Comparison of ENCODE assay signal across 8 mouse cellular contexts in the genomic region with DNA sequence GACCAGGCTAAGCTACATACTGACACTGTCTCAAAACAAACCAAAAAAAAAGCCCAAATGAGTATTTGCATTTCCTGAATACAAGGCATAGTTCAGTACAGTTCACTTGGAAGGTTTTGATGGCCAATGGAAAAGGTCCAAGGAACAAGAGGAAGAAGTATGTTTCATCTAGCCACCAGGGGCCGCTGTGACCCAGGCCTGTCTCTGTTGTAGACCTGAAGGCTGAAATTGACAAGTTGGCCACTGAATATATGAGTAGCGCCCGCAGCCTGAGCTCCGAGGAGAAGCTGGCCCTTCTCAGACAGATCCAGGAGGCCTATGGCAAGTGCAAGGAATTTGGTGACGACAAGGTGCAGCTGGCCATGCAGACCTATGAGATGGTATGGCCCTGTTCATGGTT. TPM values are rescaled to one million over a fixed set of nuclear protein-coding genes. Genes with fewer than 3 reads are reported as not detected.
A peak's percentile ranks its signal among the peaks of the same experiment; 100 is the strongest.
DNase-seq lines count a peak whose midpoint lies in the region; ATAC-seq lines count a peak whose summit lies in the region.

No protein-coding gene starts in this region.

- peaks cover 20% of the 10 kb centered on the region for H3K36me3 ChIP-seq in heart, embryonic 11.5 days (ENCODE audit: control insufficient read depth, insufficient read depth, low read length)
- peaks cover 40% of the 10 kb centered on the region for H3K36me3 ChIP-seq in intestine, embryonic 15.5 days
- peaks cover 89% of the 10 kb centered on the region for H3K36me3 ChIP-seq in midbrain, embryonic 10.5 days

- intact Hi-C loops in left cerebral cortex, postnatal 10 days (cut with DNase I) = loop anchor here (2.0 kb wide), 1 partner anchor 36 kb away; no protein-coding TSS in a partner anchor

- H3K4me3 ChIP-seq in heart, embryonic 11.5 days (ENCODE audit: low read depth, low read length) = no peak overlapping the region
- no peak overlapping the region for H3K4me3 ChIP-seq in intestine, embryonic 15.5 days (replicated peaks)
- no peak overlapping the region for H3K4me3 ChIP-seq in midbrain, embryonic 10.5 days

- no peaks in the 10 kb centered on the region for H3K9me3 ChIP-seq in heart, embryonic 11.5 days (replicated peaks; ENCODE audit: control insufficient read depth, low read length)
- H3K9me3 ChIP-seq in intestine, embryonic 15.5 days = no peaks in the 10 kb centered on the region
- no peaks in the 10 kb centered on the region for H3K9me3 ChIP-seq in midbrain, embryonic 10.5 days (replicated peaks)

- peak; percentile 94 for DNase-seq in heart, adult 11 months
- DNase-seq in cerebellum, postnatal 36 days = peak; percentile 91
- peak; percentile 52 to 63 for DNase-seq in gastrocnemius, adult 8-10 months (ENCODE audit: low spot score in 2 of 2)
- DNase-seq in left cerebral cortex, postnatal 10 days (ENCODE audit: extremely low spot score in 1 of 2, low spot score in 2 of 2) = peak; percentile 66 to 88
- DNase-seq in midbrain, embryonic 10.5 days (ENCODE audit: low spot score) = peak; percentile 79
- DNase-seq in right cerebral cortex, postnatal 4 days = peak; percentile 90

- WGBS in heart, embryonic 11.5 days (ENCODE audit: insufficient replicate concordance) = 42% methylated on average over 5 of the region's 5 CpGs
- WGBS in intestine, embryonic 15.5 days = 29% methylated on average over 5 of the region's 5 CpGs
- WGBS in midbrain, embryonic 10.5 days = 49% methylated on average over 5 of the region's 5 CpGs

- H3K27ac ChIP-seq in heart, embryonic 11.5 days (ENCODE audit: low read depth, low read length) = no peak overlapping the region
- H3K27ac ChIP-seq in intestine, embryonic 15.5 days = no peak overlapping the region
- H3K27ac ChIP-seq in midbrain, embryonic 10.5 days (replicated peaks) = no peak overlapping the region

- H3K9ac ChIP-seq in heart, embryonic 11.5 days (ENCODE audit: low read depth, low read length) = no peak overlapping the region
- no peak overlapping the region for H3K9ac ChIP-seq in intestine, embryonic 15.5 days

- no peaks in the 10 kb centered on the region for H3K27me3 ChIP-seq in heart, embryonic 11.5 days (ENCODE audit: control insufficient read depth, insufficient read depth, low read length)
- H3K27me3 ChIP-seq in intestine, embryonic 15.5 days (replicated peaks) = no peaks in the 10 kb centered on the region
- H3K27me3 ChIP-seq in midbrain, embryonic 10.5 days (ENCODE audit: low read depth, poor library complexity, severe bottlenecking) = no peaks in the 10 kb centered on the region

- no peak for ATAC-seq in heart, embryonic 11.5 days (replicated peaks; ENCODE audit: insufficient number of reproducible peaks, low FRiP score, low TSS enrichment)
- peak; percentile 44 for ATAC-seq in intestine, embryonic 15.5 days

- no peak overlapping the region for H3K4me2 ChIP-seq in heart, embryonic 11.5 days
- no peak overlapping the region for H3K4me2 ChIP-seq in intestine, embryonic 15.5 days (replicated peaks)

- H3K4me1 ChIP-seq in heart, embryonic 11.5 days (ENCODE audit: control insufficient read depth, insufficient read depth, low read length) = no peaks in the 10 kb centered on the region
- no peaks in the 10 kb centered on the region for H3K4me1 ChIP-seq in intestine, embryonic 15.5 days (replicated peaks)
- no peaks in the 10 kb centered on the region for H3K4me1 ChIP-seq in midbrain, embryonic 10.5 days

RNA-seq across cellular contexts. Expression of a gene that starts 2.8 kb away (rescaled TPM):
- polyA plus RNA-seq in heart, embryonic 11.5 days (2014; fragmentation: Nextera tagmentation; extraction: Ambion mirVana) = 8.3 TPM in 2 replicates
- total RNA-seq in gastrocnemius, adult 8-10 months (2022) = 1 to 10 TPM in 3 of 4 experiments, under 1 TPM in 1; 0.97 to 2.5 (median 1.5) TPM
- polyA plus RNA-seq in intestine, embryonic 15.5 days (2015; fragmentation: Nextera tagmentation; extraction: Ambion mirVana) = 8.5 and 9.3 TPM in 2 replicates
- 1 to 10 TPM; 8.0 to 8.7 TPM for total RNA-seq in left cerebral cortex, postnatal 10 days (2021)
- polyA plus RNA-seq in midbrain, embryonic 10.5 days (2016; fragmentation: Nextera tagmentation; extraction: Ambion mirVana) = 10.1 and 14.2 TPM in 2 replicates

RNA-seq across cellular contexts. Expression of a gene that starts 7.1 kb away (rescaled TPM):
- polyA plus RNA-seq in heart, embryonic 11.5 days (2014; fragmentation: Nextera tagmentation; extraction: Ambion mirVana) = 66.6 and 80.5 TPM in 2 replicates
- 10 to 100 TPM; 19.8 to 22.3 (median 20.7) TPM for total RNA-seq in gastrocnemius, adult 8-10 months (2022)
- polyA plus RNA-seq in intestine, embryonic 15.5 days (2015; fragmentation: Nextera tagmentation; extraction: Ambion mirVana) = 96.2 and 103 TPM in 2 replicates
- total RNA-seq in left cerebral cortex, postnatal 10 days (2021) = 10 to 100 TPM; 56.9 to 59.9 TPM
- polyA plus RNA-seq in midbrain, embryonic 10.5 days (2016; fragmentation: Nextera tagmentation; extraction: Ambion mirVana) = 121 and 149 TPM in 2 replicates

RNA-seq across cellular contexts. Expression of a gene that starts 21.0 kb away (rescaled TPM):
- 0.27 TPM in 1 of 2 replicates, not detected in the other for polyA plus RNA-seq in heart, embryonic 11.5 days (2014; fragmentation: Nextera tagmentation; extraction: Ambion mirVana)
- under 1 TPM in 1 of 4 experiments, not detected in 3; 0.20 TPM for total RNA-seq in gastrocnemius, adult 8-10 months (2022)
- 5.8 and 6.1 TPM in 2 replicates for polyA plus RNA-seq in intestine, embryonic 15.5 days (2015; fragmentation: Nextera tagmentation; extraction: Ambion mirVana)
- 1 to 10 TPM in 1 of 2 experiments, under 1 TPM in 1; 0.45 to 1.0 TPM for total RNA-seq in left cerebral cortex, postnatal 10 days (2021)
- 0.16 and 0.19 TPM in 2 replicates for polyA plus RNA-seq in midbrain, embryonic 10.5 days (2016; fragmentation: Nextera tagmentation; extraction: Ambion mirVana)

RNA-seq across cellular contexts. Expression of a gene that starts 37.7 kb away (rescaled TPM):
- polyA plus RNA-seq in heart, embryonic 11.5 days (2014; fragmentation: Nextera tagmentation; extraction: Ambion mirVana) = 7.1 and 9.9 TPM in 2 replicates
- total RNA-seq in gastrocnemius, adult 8-10 months (2022) = 10 to 100 TPM; 24.3 to 29.7 (median 27.4) TPM
- polyA plus RNA-seq in intestine, embryonic 15.5 days (2015; fragmentation: Nextera tagmentation; extraction: Ambion mirVana) = 13.4 and 14.3 TPM in 2 replicates
- 10 to 100 TPM; 41.0 to 41.2 TPM for total RNA-seq in left cerebral cortex, postnatal 10 days (2021)
- 9.3 and 9.5 TPM in 2 replicates for polyA plus RNA-seq in midbrain, embryonic 10.5 days (2016; fragmentation: Nextera tagmentation; extraction: Ambion mirVana)

RNA-seq across cellular contexts. Expression of a gene that starts 49.1 kb away (rescaled TPM):
- 64.4 and 67.8 TPM in 2 replicates for polyA plus RNA-seq in heart, embryonic 11.5 days (2014; fragmentation: Nextera tagmentation; extraction: Ambion mirVana)
- total RNA-seq in gastrocnemius, adult 8-10 months (2022) = 10 to 100 TPM; 72.6 to 77.3 (median 74.3) TPM
- polyA plus RNA-seq in intestine, embryonic 15.5 days (2015; fragmentation: Nextera tagmentation; extraction: Ambion mirVana) = 62.3 and 62.6 TPM in 2 replicates
- total RNA-seq in left cerebral cortex, postnatal 10 days (2021) = 100 to 1,000 TPM; 147 to 157 TPM
- 90.7 and 103 TPM in 2 replicates for polyA plus RNA-seq in midbrain, embryonic 10.5 days (2016; fragmentation: Nextera tagmentation; extraction: Ambion mirVana)
